Mouse (Mus musculus): ENCODE data around the gene Olfr1305. TPM values are rescaled to one million over a fixed set of nuclear protein-coding genes. Genes with fewer than 3 reads are reported as not detected.

Olfr1305 gene
- polyA plus RNA-seq (2015; fragmentation: Nextera tagmentation; extraction: Ambion mirVana) = not detected in 2 replicates

DNA sequence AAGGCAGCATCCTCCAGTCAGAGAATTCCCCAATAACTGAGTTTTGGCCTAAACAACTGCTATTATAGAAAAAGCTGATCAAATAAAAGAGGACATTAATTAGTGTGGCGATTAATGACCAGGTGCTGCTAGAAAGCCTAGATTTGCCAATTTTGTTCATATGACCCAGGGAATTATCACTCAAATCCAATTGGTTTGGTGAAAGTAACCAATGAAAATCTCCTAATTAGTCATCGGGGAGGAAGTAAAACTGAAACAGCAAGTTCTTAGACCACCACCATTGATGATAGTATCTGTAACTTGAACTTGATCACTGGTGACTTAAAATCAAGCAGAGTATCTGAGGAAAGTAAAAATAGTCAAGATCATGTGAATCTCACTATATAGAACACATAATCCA lies at the start of gene Olfr1305:
Gene Olfr1305, minus strand, starts transcription at position 101 of the 400 bp plus-strand sequence.
- Histone ChIP-seq H3K36me3 (ENCODE audit: insufficient read depth, low read length) (no peaks in the 10 kb centered on the region), H3K4me1 (replicated peaks; ENCODE audit: insufficient read depth, low read length) (no peaks in the 10 kb centered on the region), H3K9me3 (replicated peaks; ENCODE audit: low read length) (no peaks in the 10 kb centered on the region), H3K4me2 (ENCODE audit: low read length) (no peak within 1 kb of the TSS), H3K27ac (no peak within 1 kb of the TSS), H3K27me3 (ENCODE audit: insufficient read depth, low read length) (no peaks in the 10 kb centered on the region), H3K4me3 (replicated peaks; ENCODE audit: low read depth, low read length) (no peak within 1 kb of the TSS), H3K9ac (ENCODE audit: low read depth, low read length) (no peak within 1 kb of the TSS)
- 92% methylated on average over 2 of the region's 2 CpGs for WGBS
- DNase-seq (ENCODE audit: low spot score) (no peak), ATAC-seq (replicated peaks; ENCODE audit: low FRiP score, low read depth) (no peak)
- no peak for TF ChIP-seq CTCF (IDR thresholded peaks at IDR 0.05; ENCODE audit: low read depth)

- Histone ChIP-seq H3K4me1 (replicated peaks; ENCODE audit: insufficient read depth, low read length) (no peaks in the 10 kb centered on the region), H3K36me3 (ENCODE audit: insufficient read depth, low read length) (no peaks in the 10 kb centered on the region), H3K4me3 (replicated peaks; ENCODE audit: low read depth, low read length) (no peak within 1 kb of the TSS), H3K27me3 (ENCODE audit: insufficient read depth, low read length) (no peaks in the 10 kb centered on the region), H3K4me2 (ENCODE audit: low read length) (no peak within 1 kb of the TSS), H3K9ac (ENCODE audit: low read depth, low read length) (no peak within 1 kb of the TSS), H3K27ac (no peak within 1 kb of the TSS), H3K9me3 (replicated peaks; ENCODE audit: low read length) (no peaks in the 10 kb centered on the region)
- 94% methylated on average over 1 of the region's 1 CpGs for WGBS
- DNase-seq (ENCODE audit: low spot score) (no peak), ATAC-seq (replicated peaks; ENCODE audit: low FRiP score, low read depth) (no peak)
- TF ChIP-seq CTCF (IDR thresholded peaks at IDR 0.05; ENCODE audit: low read depth) = no peak
Measured at GRCm38 (mm10) chr2:111916171-111916570, 39.2 kb upstream of the Olfr1305 start, which contains the start of gene Olfr1306. Olfr1306 (minus strand) TSS chr2:111916271.

DNA sequence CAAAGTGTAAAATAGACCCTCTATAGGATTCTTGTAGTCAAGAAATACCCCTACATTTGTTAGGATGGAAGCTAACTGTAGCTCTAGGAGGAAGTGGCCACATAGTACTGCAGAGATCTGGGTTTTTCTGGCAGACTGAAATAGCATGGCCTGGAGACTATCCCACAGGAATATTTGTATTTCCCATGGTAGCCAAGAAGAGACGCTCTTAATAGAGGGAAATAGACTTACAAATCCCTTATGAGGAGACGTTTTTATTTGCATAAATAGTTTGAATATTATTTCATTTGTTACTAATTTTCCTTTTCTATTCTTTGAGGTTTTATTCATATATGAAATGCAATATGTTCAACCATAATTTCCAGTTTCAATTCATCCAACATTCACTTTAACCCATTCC lies 56.7 kb downstream of the Olfr1305 start, which contains the start of gene Olfr1303:
Gene Olfr1303, minus strand, starts transcription at position 101 of the 400 bp plus-strand sequence.
- Histone ChIP-seq H3K9ac (ENCODE audit: low read depth, low read length) (no peak within 1 kb of the TSS), H3K9me3 (replicated peaks; ENCODE audit: low read length) (no peaks in the 10 kb centered on the region; the same call in 1 of the 2 replicates), H3K27ac (no peak within 1 kb of the TSS), H3K4me2 (ENCODE audit: low read length) (no peak within 1 kb of the TSS), H3K4me3 (replicated peaks; ENCODE audit: low read depth, low read length) (no peak within 1 kb of the TSS), H3K27me3 (ENCODE audit: insufficient read depth, low read length) (no peaks in the 10 kb centered on the region), H3K4me1 (replicated peaks; ENCODE audit: insufficient read depth, low read length) (no peaks in the 10 kb centered on the region), H3K36me3 (ENCODE audit: insufficient read depth, low read length) (no peaks in the 10 kb centered on the region)
- ATAC-seq (replicated peaks; ENCODE audit: low FRiP score, low read depth) (no peak), DNase-seq (ENCODE audit: low spot score) (no peak)
- TF ChIP-seq CTCF (IDR thresholded peaks at IDR 0.05; ENCODE audit: low read depth) = no peak
- WGBS = 76% methylated on average over 2 of the region's 2 CpGs

Other genes with a start within 250 kb of the Olfr1305 start
- not detected in 2 replicates for gene Olfr1298, start 227.9 kb downstream of the Olfr1305 start, polyA plus RNA-seq (2015; fragmentation: Nextera tagmentation; extraction: Ambion mirVana)
- gene Olfr1299, start 215.7 kb downstream of the Olfr1305 start, polyA plus RNA-seq (2015; fragmentation: Nextera tagmentation; extraction: Ambion mirVana) = not detected in 2 replicates
- gene Olfr1301, start 126.1 kb downstream of the Olfr1305 start, polyA plus RNA-seq (2015; fragmentation: Nextera tagmentation; extraction: Ambion mirVana) = not detected in 2 replicates
- gene Olfr1302, start 99.7 kb downstream of the Olfr1305 start, polyA plus RNA-seq (2015; fragmentation: Nextera tagmentation; extraction: Ambion mirVana) = not detected in 2 replicates
- not detected in 2 replicates for gene Olfr1303, start 56.8 kb downstream of the Olfr1305 start, polyA plus RNA-seq (2015; fragmentation: Nextera tagmentation; extraction: Ambion mirVana)
- gene Olfr1306, start 39.1 kb upstream of the Olfr1305 start, polyA plus RNA-seq (2015; fragmentation: Nextera tagmentation; extraction: Ambion mirVana) = not detected in 2 replicates
- not detected in 2 replicates for gene Olfr1307, start 72.3 kb upstream of the Olfr1305 start, polyA plus RNA-seq (2015; fragmentation: Nextera tagmentation; extraction: Ambion mirVana)
- gene Olfr1308, start 87.8 kb upstream of the Olfr1305 start, polyA plus RNA-seq (2015; fragmentation: Nextera tagmentation; extraction: Ambion mirVana) = not detected in 2 replicates
- not detected in 2 replicates for gene Olfr1309, start 113.1 kb upstream of the Olfr1305 start, polyA plus RNA-seq (2015; fragmentation: Nextera tagmentation; extraction: Ambion mirVana)
- not detected in 2 replicates for gene Olfr1310, start 135.6 kb upstream of the Olfr1305 start, polyA plus RNA-seq (2015; fragmentation: Nextera tagmentation; extraction: Ambion mirVana)
- gene Olfr1311, start 147.3 kb upstream of the Olfr1305 start, polyA plus RNA-seq (2015; fragmentation: Nextera tagmentation; extraction: Ambion mirVana) = not detected in 2 replicates
- not detected in 2 replicates for gene Olfr1312, start 173.1 kb upstream of the Olfr1305 start, polyA plus RNA-seq (2015; fragmentation: Nextera tagmentation; extraction: Ambion mirVana)
- gene Olfr1313, start 200.7 kb upstream of the Olfr1305 start, polyA plus RNA-seq (2015; fragmentation: Nextera tagmentation; extraction: Ambion mirVana) = not detected in 2 replicates
- not detected in 2 replicates for gene Olfr1314, start 219.6 kb upstream of the Olfr1305 start, polyA plus RNA-seq (2015; fragmentation: Nextera tagmentation; extraction: Ambion mirVana)
- gene Olfr1315-ps1, start 238.3 kb upstream of the Olfr1305 start, polyA plus RNA-seq (2015; fragmentation: Nextera tagmentation; extraction: Ambion mirVana) = not detected in 2 replicates

All from kidney, postnatal 0 days (tissue).